Mouse (Mus musculus) kidney, postnatal 10 days (tissue): ENCODE measurements around the gene Fibp.

ENCODE experiments used
- DNase-seq: peaks from one replicate; pipeline ENCODE4 v3.0.0; 2021; ENCODE audit warnings: mixed read lengths

Gene Fibp

DNA sequence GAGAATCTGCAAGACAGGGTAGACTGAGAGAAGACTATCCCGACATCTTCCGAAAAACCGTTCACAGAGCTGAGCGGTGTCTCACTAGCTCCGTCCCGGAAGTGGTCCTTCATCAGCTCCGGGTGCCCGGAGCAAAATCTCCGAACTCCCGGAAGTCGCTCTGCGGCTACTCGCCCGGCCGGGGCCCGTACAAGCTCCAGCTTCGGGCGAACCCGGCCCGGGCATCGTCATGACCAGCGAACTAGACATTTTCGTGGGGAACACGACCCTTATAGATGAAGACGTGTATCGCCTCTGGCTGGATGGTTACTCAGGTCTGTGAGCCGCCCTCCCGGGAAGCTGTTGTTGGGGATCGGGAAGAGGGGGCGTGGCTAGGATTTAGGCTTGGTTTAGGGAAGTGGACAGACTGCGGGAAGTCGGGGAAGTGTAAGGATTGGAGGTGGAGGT is at the start of gene Fibp:
TSS of gene Fibp (plus strand) at position 151 of the 447 bp plus-strand sequence.
- peak; percentile 92 for DNase-seq

- DNase-seq, result no peak
Measured at GRCm38 (mm10) chr19:5410641-5411040, 49.8 kb upstream of the Fibp start.

DNA sequence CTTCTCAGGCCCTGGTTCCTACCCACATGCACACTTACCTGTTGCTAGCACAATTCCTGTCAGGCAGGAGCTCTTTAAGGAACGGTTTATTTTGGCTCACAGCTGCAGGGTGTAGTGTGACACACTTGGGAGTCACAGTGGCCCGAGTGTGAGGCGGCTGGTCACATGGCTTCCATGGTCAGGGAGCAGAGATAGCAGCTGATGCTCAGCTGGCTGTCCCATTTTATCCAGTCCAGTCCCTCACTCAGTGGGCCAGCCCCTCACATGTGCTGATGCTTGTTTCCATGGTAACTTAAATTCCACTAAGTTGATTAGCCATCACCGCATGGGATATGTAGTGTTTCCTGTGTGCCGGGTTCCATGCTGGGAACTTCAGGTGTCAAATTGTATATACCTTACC is 48.5 kb upstream of the Fibp start:
- no peak for DNase-seq

- DNase-seq, result no peak
Measured at GRCm38 (mm10) chr19:5413840-5414239, 46.6 kb upstream of the Fibp start.

DNA sequence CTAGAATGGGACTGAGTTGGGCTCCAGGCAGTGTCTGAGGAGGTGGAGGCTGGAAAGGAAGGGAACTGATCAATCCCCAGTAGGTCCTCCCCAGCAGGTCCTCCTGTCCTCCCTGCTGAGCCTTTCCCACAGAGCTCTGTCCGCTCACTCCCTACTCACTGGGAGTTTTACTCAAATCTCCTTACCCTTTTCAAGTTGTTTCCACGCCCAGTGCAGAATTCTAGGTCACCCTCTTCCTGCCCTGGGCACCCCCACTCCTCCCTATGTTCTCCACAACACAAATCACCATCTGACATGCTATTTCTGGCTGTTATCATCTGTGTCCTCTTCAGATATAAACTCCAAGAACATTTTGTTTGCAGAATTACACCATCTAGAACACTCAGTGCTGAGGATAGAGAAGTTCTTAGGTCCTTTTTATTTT is 45.9 kb upstream of the Fibp start:
- DNase-seq, result no peak

- DNase-seq, result no peak
Measured at GRCm38 (mm10) chr19:5418750-5419466, 41.5 kb upstream of the Fibp start.

GRCm38 (mm10) chr19:5419630-5420029 is 40.8 kb upstream of the Fibp start:
- DNase-seq, result no peak

DNA sequence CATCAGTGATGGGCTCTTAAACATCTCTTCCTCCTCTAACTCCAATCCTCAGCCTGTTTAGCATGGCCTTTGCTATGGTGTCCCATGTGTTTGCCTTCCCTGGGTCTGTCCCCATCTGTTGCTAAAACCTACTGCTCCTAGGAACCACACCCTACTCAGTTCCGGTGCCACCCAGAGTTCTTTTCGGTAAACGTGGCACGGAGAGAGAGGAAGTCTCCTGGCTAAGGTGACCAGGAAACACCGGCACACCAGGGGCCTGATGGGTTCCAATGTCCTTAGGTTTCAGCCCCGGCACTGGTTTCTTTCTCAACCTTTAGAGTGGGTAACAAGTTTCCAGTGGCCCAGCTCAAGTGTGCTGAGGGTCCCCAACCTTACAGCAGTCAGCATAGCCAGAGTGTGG is 39.8 kb upstream of the Fibp start:
- no peak for DNase-seq

DNA sequence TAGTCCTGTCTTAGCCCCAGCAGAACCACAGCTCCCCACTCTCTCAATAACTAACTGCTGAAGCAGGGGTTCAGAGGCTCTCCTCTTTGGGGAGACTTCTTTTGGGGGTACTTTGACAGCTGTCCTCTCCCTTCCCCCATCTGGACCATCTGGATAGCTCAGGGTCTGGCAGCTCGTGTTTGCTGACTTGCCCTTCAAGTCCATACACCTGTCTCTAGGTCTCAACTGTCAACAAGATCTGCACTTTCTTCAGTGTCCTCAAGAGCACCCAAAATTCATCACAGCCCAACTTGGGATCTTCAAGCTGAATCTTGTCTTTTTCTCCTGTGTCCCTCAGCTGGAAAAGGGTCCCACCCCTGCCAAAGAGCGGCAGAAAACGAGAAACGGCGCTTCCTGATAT is 38.6 kb upstream of the Fibp start:
- DNase-seq, result no peak

- no peak for DNase-seq
Measured at GRCm38 (mm10) chr19:5422267-5422666, 38.1 kb upstream of the Fibp start.

DNA sequence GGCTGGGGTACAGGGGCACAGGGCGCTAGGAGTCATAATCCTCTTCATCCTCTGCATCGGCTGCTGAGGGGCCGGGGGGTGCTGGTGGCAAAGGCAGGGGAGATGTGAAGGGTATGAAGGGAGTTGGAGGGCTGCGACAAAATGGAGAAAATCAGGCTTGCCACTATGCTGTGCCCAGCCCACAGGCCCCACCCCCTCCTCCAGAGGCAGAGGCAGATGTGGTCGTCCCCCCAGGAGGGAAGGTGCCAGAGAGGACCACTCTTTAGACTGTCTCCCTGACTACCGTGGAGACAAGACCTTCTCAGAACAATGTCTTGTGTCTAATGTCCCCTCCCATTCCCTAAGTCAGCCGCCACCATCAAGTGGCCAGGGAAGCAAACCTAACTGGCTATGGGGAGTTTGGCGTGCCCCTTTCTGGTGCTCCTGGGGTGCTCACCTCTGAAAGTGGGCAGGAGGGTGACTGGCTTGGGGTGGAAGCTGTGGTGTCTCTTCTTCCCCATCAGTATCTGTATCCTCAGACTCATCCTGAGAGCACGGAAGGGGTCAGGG is 37.4 kb upstream of the Fibp start:
- peak; percentile 26 for DNase-seq

DNA sequence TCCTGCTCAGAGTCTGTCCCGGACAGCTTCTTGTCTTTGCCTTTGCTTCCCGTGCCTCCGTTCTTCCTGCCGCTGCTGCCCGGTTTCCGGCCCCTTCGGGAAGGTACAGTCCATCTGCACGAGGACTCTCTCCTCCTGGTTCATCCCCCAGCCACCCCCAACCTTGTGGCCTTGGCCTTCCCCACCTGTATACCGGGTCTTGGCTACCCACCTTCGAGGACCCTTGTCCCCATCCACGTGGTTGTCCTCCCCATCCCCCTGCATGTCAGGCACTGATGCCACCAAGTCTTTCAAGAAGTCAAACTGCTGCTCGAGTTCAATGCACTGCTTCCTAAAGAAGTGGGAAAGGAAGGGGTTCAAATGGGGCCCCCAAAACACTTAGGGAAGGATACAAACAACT is 36.9 kb upstream of the Fibp start:
- DNase-seq, result peak; percentile 42

DNA sequence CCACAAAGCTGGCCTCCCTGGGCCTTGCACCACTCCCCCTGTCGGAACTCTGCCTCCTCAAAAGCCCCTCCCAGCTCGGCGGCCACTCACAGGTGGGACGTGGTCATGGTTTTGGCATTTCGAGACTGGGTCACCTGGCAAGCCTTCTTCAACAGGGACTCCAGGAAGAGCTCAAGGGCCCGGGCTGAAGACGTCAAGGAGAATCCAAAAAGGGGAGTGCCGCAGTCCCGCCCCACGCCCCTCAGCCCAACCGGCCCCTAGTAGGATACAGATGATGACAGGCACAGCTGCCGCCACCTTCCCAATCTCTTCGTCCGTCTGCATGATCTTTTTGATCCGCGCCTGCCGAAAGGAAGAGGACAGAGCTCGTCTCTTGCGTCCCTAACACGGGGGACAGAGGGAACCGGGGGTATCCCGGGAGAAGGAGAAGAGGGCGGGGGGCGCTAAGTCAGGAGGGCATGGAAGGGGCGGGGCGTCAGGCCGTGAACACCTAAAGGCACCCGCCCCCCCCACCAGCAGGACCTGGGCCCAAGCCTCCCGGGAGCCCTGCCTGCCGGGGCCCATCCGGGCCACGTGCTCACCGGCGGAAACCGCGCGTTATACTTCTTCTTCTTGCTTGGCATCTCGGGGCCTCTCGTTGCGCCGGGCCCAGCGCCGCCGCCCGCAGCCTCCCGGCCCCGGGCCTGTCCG is 36.2 kb upstream of the Fibp start:
- DNase-seq, result peak; percentile 90

DNA sequence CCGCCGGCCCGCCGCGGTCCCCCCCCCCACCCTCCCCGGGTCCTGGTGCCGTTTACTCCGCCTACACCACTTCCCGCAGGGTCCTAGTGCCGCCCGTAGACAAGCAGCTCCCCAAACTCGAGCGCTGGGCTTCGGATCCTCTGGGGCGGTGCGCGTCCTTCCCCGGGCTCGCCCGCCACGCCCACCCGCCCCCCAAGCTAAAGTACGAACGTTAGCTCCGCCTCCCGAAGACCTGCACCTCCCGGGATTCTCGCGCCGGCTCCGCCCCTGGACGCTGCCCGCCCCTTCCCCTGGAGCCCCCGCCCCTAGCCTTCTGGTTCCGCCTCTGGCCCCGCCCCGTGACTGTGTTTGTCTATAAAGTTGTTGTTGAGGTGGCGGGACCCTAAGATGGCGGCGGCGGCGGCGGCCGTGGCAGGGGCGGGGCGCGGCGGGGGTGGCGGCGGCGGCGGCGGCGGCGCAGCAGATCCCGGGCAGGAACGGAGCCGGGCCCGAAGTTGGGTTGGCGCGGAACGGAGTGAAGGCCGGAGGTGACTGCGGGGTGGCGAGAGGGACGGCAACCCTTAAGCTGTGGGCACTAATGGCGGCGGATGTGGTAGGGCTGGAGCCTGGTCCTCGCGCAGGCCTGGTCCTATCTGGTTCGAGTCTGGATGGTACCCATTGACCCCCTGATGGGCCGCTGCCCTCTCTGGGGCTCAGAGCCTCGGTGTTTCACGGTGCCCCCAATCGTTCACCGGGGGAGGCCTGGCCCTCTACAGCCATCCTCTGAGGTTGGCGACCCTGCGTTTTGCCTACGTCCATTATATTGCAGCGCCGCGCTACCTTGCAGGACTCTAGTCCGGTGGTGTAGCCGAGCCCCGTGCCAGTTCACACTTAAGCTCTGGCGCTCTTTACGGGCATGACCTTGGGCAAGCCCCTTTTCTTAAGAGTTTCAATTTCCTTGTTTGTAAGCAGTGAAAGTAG is 35.4 kb upstream of the Fibp start, which contains the start of the genes Drap1 and AI837181:
TSS of gene Drap1 (minus strand) at position 198 of the 960 bp plus-strand sequence.
TSS of gene AI837181 (plus strand) at position 363 of the 960 bp plus-strand sequence.
- DNase-seq, result peak; percentile 98

DNA sequence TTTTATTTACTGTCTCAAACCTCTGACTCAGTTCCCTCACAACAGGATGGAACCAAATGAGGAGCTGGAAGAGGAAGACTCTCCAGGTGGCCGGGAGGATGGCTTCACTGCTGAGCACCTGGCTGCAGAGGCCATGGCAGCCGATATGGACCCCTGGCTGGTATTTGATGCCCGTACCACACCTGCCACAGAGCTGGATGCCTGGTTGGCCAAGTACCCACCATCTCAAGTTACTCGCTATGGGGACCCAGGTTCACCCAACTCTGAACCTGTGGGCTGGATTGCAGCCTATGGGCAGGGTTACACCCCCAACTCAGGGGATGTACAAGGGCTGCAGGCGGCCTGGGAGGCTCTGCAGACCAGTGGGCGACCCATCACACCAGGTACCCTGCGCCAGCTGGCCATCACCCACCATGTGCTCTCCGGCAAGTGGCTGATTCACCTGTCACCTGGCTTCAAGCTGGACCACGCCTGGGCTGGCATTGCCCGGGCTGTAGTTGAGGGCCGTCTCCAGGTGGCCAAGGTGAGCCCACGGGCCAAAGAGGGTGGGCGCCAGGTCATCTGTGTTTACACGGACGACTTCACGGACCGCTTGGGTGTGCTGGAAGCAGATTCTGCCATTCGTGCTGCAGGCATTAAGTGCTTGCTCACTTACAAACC is 34.4 kb upstream of the Fibp start:
- peak; percentile 44 for DNase-seq

DNA sequence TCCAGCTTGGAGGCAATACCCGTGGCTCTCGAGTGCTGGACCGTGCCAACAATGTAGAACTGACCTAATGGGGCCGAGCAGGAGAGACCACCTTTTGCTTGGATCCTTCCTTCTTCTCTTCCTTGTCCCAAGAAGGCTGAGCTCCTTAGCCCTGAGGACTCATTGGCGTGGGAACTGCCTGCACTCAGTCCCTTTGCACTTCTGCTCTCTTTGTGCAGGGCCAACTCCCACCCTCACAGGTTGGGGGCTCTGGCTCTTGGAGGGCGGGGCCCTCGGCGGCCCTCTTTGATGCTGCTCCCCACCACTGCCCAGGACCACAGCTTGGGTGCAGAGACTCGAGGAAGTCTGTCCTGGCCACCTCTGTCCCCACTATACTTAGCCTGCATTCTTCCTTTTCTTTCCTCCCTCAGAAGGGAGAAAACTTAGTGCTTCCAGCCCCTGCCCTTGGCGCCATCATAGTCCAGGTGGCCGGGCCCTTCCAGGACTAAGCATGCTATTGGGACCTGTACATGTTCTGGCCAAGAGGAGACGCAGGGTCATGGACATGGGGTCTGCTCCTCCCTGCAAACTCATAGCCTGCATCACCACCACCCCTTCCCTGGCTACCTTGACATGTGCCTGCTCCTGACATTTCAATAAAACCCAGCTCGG is 33.6 kb upstream of the Fibp start:
- DNase-seq, result no peak

GRCm38 (mm10) chr19:5428083-5428482 is 32.3 kb upstream of the Fibp start:
- peak; percentile 53 for DNase-seq

DNA sequence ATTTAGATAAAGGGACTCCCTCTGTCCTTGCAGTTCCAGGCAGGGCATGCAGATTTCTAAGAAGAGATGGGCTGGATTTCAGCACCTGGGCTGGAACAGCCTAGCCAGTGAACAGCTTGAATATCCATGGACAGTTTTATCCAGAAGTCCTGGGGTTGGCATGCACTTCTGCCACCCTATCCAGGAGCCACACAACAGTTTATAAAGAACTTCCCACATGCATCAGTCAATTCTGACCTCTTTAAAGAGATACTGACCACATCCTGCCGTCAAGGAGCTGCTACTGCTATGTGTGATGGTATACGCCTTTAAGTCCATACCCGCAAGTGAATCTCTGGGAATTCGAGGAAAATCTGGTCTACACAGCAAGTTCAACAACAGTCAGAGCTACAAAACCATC is 31.2 kb upstream of the Fibp start:
- DNase-seq, result no peak

- DNase-seq, result peak; percentile 74
Measured at GRCm38 (mm10) chr19:5429806-5430205, 30.6 kb upstream of the Fibp start.

DNA sequence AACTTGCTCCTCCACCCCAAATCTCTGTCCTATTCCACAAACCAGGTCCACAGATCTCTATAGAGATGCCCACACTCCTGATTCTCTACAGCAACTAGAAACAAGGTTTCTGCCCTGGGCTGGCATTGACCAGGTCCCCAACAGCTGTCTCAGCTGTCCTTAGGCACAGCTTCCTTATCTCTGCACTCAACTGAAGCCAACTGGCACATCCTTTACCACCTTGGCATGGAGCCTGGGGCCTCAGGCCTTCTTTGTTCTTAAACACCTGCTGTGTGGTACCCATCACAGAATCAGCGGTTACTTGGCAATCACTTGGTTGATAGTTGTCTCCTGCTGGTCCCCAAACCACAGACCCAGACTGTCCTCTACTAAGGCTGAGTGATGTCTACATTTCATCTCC is 30.0 kb upstream of the Fibp start:
- DNase-seq, result no peak

- no peak for DNase-seq
Measured at GRCm38 (mm10) chr19:5431911-5432464, 28.4 kb upstream of the Fibp start.
